Mouse (Mus musculus): ENCODE data around the gene Slc50a1. TPM values are rescaled to one million over a fixed set of nuclear protein-coding genes. Genes with fewer than 3 reads are reported as not detected.

The Slc50a1 gene
- polyA plus RNA-seq, 1 experiment, result 83.0 TPM

DNA sequence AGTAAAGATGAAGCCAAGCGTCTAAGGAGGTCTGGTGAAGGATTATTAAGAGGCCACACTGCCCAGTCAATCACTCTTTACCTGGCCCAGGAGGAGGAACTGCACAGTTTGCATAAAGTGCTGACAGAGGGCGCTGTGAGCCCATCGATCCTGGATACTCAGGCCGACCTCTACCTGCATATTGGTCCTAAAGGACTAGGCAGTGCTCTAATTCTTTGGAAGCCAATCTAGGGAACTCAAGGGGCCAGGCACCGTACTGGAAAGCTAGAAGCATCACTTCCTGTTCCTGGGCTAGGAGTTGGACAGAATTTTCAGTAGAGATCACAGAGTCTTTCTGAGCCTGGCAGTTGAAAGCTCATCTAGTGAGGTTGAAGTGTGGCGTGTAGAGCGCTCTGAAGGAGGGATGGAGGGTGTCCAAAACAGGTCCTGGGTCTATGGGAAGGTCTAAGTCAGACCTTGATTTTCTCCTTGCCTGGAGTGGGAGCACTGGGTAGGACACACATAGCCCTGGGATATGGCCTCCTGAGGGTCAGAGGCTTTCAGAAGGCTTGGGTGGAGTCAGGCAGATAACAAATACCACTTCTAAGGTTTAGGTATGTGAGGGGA lies 19.8 kb downstream of the Slc50a1 start:
- Histone ChIP-seq H3K27ac (ENCODE audit: control insufficient read depth, insufficient read depth, low read depth, low read length, poor library complexity) (no peak overlapping the region; the same call in 1 of the 2 replicates), H3K4me1 (ENCODE audit: control insufficient read depth, insufficient read depth, low read length) (peaks cover 6% of the 10 kb centered on the region; the same call in 1 of the 2 replicates), H3K4me3 (replicated peaks; ENCODE audit: control insufficient read depth, low read depth, low read length) (no peak overlapping the region)
- TF ChIP-seq POLR2A (IDR thresholded peaks at IDR 0.05; ENCODE audit: borderline replicate concordance, control insufficient read depth, low read depth, low read length) (no peak), CTCF (IDR thresholded peaks at IDR 0.05; ENCODE audit: control insufficient read depth, insufficient read depth, low read length) (peak; percentile 84)
- 12% methylated on average over 7 of the region's 7 CpGs for WGBS

DNA sequence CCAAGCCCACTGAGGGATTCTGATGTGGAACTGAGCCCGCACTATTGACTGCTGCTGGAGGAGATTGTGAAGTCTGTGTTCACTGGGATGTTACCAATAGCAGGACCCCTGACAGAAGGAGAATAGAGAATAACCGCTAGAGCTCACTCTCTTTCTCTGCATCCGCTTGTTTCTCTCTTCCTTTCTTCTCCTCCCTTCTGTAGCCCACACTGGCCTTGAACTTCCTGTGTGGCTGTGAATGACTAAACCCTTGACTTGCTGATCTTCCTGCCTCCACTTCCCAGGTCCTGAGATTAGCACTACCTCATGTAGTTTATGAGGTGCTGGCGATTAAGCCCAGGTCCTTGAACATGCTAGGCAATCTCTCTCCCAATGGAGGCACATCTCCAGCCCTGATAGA lies 22.9 kb downstream of the Slc50a1 start:
- H3K27ac ChIP-seq (ENCODE audit: control insufficient read depth, insufficient read depth, low read depth, low read length, poor library complexity), result no peak overlapping the region
- 52% methylated on average over 4 of the region's 4 CpGs for WGBS
- no peak overlapping the region for H3K4me3 ChIP-seq (replicated peaks; ENCODE audit: control insufficient read depth, low read depth, low read length)
- TF ChIP-seq CTCF (IDR thresholded peaks at IDR 0.05; ENCODE audit: control insufficient read depth, insufficient read depth, low read length) (no peak), POLR2A (IDR thresholded peaks at IDR 0.05; ENCODE audit: borderline replicate concordance, control insufficient read depth, low read depth, low read length) (no peak)
- H3K4me1 ChIP-seq (ENCODE audit: control insufficient read depth, insufficient read depth, low read length), result peaks cover 7% of the 10 kb centered on the region

DNA sequence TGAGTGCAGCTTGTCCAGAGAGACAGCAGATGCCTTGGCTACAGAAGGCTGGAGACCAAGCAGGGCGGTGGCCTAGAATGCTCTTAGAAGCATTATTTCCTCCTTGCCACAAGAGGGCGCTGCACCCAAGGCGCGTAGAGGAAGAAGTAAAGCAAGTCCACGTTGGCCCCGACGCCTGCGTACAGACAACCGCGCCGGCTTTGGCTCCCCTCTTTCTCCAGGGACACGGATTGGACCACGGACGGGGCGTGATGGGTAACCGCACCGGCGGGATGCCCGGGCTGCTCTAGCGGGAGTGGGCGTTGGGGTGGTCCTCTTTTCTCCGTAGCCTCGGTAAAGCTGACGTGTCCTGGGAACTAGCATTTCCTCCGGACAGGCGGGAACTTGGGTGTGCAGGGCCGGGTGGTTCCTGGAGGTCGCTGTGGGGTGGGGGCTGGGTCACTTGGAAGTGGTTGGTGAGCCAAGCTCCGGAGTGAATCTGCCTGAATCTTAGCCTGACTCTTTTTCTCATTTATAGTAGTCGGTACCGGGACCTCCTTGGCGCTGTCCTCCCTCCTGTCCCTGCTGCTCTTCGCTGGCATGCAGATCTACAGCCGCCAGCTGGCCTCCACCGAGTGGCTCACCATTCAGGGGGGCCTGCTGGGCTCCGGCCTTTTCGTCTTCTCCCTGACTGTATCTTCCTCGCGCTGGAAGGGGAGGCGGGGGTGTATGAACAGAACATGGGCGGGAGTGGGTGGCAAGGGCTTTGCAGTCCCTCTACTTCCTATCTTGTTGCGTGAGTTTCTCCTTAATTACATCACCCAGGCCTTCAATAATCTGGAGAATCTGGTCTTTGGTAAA lies 23.9 kb downstream of the Slc50a1 start, which contains the start of gene Trim46:
Gene Trim46 (minus strand): TSS at position 49 of the 840 bp plus-strand sequence.
- WGBS, result under 1% methylated on average over 42 of the region's 42 CpGs
- peak within 1 kb of the TSS; percentile 16; the same call in 1 of the 2 replicates for H3K27ac ChIP-seq (ENCODE audit: control insufficient read depth, insufficient read depth, low read depth, low read length, poor library complexity)
- no peak; the same call in 1 of the 2 replicates for TF ChIP-seq POLR2A (IDR thresholded peaks at IDR 0.05; ENCODE audit: borderline replicate concordance, control insufficient read depth, low read depth, low read length)
- TF ChIP-seq CTCF (IDR thresholded peaks at IDR 0.05; ENCODE audit: control insufficient read depth, insufficient read depth, low read length), result peak; percentile 98
- H3K4me1 ChIP-seq (ENCODE audit: control insufficient read depth, insufficient read depth, low read length), result peaks cover 7% of the 10 kb centered on the region
- peak within 1 kb of the TSS; percentile 93 for H3K4me3 ChIP-seq (replicated peaks; ENCODE audit: control insufficient read depth, low read depth, low read length)

DNA sequence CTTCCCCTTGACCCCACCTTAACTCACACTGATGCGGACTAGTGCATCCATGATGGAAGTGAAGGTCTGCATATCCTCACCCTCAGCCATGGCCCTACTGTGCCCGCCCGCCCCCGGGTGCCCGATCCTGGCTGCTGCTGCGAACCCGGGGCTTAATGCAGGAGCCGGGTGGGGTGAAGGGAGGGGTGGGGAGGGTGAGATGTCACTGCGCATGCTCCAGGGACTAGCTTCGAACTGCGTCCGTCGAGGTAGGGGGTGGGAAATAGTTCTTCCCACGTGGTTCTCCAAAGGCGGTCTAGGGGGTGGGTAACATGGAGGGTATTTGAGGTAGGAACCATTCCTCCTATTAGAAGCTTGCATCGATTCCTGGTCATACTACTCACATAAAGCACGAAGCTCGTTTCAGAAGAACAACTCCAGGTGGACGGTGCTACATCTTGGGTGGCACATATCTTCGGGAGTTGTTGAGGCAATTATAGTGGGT lies 24.6 kb downstream of the Slc50a1 start, which contains the start of gene Krtcap2:
Gene Krtcap2 (plus strand): TSS at position 279 of the 484 bp plus-strand sequence.
- H3K4me1 ChIP-seq (ENCODE audit: control insufficient read depth, insufficient read depth, low read length), result peaks cover 5% of the 10 kb centered on the region
- peak within 1 kb of the TSS; percentile 93 for H3K4me3 ChIP-seq (replicated peaks; ENCODE audit: control insufficient read depth, low read depth, low read length)
- 6% methylated on average over 20 of the region's 20 CpGs for WGBS
- no peak for TF ChIP-seq CTCF (IDR thresholded peaks at IDR 0.05; ENCODE audit: control insufficient read depth, insufficient read depth, low read length)
- no peak for TF ChIP-seq POLR2A (IDR thresholded peaks at IDR 0.05; ENCODE audit: borderline replicate concordance, control insufficient read depth, low read depth, low read length)
- H3K27ac ChIP-seq (ENCODE audit: control insufficient read depth, insufficient read depth, low read depth, low read length, poor library complexity), result peak within 1 kb of the TSS; percentile 16; the same call in 1 of the 2 replicates

DNA sequence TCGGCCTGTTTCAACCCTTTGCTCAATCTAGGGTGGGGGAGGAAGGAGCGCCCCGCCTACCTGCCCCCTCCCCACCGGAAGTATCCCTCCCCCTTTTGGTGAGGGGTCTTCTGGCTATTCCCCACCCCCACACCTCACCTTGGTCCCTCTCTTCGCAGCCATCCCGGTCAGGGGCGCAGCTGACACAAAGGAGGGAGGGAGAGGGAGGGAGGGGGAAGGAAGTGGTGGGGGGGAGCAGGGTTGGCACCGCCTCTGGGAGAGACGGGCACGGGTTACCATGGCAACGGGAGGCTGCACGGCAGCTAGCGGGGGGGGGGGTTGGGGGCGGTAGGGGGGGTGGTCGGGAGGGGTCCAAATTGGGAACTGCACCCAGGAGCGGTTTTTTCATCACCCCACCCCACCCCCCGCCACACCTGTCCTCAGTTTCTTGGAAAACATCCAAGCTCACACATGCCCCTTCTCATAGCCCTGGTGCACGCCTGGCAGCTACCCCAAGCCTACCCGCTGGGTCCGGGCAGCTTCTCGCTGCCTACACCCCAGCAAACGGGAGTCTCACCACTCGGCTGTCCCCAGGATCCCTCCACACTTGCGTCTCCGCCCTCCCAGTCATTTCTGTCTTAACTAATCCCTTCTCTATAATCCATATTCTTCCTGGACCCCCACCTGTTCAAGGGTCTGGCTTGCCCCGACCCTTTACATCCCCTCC lies 25.2 kb downstream of the Slc50a1 start:
- under 1% methylated on average over 25 of the region's 26 CpGs for WGBS
- Histone ChIP-seq H3K4me1 (ENCODE audit: control insufficient read depth, insufficient read depth, low read length) (peaks cover 3% of the 10 kb centered on the region), H3K4me3 (replicated peaks; ENCODE audit: control insufficient read depth, low read depth, low read length) (peak overlapping the region; percentile 15), H3K27ac (ENCODE audit: control insufficient read depth, insufficient read depth, low read depth, low read length, poor library complexity) (no peak overlapping the region)
- TF ChIP-seq CTCF (IDR thresholded peaks at IDR 0.05; ENCODE audit: control insufficient read depth, insufficient read depth, low read length) (no peak), POLR2A (IDR thresholded peaks at IDR 0.05; ENCODE audit: borderline replicate concordance, control insufficient read depth, low read depth, low read length) (no peak)

DNA sequence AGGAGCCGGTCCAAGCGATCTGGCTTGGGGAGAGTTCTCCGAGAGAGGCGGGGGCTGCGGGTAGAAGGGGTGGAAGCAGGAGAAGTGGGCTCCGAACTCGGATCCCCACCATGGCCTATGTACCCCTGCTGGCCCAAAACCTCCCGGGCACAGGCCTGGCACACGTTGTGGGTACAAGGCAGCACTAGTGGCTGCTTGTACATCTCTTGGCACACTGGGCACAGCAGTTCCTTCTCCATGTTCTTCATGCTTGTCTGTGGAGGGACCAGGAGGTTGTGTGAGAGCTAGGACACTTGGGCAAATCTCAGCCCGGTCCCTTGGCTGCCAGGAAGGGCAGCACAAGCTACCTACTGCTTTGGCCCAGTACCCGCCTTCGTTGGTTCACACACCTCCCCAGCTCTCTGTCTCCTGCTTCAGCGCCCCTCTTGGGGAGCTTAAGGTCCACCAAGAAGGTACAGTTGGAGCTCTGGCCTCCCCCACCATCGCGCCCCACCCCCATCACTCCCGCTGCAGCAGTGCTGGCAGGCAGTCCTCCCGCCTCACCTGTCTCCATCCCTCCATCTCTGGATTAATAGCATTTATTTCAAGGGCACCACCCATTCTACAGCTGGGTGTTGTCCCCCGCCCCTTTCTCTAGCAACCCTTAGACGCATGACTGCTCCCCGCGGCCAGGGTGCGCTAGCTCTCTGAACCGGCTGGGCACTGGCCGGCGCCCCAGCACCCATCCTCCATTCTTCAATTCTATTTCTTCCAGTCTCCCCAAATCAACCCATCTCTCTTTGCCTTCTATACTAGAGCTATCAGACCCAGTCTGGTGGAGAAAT lies 26.0 kb downstream of the Slc50a1 start:
- Histone ChIP-seq H3K27ac (ENCODE audit: control insufficient read depth, insufficient read depth, low read depth, low read length, poor library complexity) (no peak overlapping the region), H3K4me3 (replicated peaks; ENCODE audit: control insufficient read depth, low read depth, low read length) (no peak overlapping the region), H3K4me1 (ENCODE audit: control insufficient read depth, insufficient read depth, low read length) (peaks cover 3% of the 10 kb centered on the region)
- 43% methylated on average over 25 of the region's 25 CpGs for WGBS
- TF ChIP-seq CTCF (IDR thresholded peaks at IDR 0.05; ENCODE audit: control insufficient read depth, insufficient read depth, low read length), result 0 out of 2 replicates have a peak, but pooled peaks have one; percentile 2
- no peak for TF ChIP-seq POLR2A (IDR thresholded peaks at IDR 0.05; ENCODE audit: borderline replicate concordance, control insufficient read depth, low read depth, low read length)

DNA sequence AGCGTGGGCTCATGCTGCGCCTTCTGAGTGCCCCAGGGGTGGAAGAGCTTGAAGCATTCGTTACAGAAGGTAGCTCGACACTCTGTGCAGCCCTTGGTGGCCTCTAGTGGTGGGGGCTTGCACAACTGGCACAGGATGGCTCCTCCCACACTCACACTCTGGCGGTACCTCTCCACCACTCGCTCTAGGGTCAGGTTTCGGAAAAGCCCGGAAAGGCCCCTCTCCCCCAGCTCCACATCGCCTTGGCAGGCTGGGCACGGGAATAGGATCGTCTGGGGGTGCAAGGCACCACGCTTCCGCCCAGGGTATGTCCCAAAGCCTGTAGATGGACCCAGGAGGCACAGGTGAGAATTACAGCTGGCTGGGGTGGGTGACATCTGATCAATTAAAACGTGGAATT lies 26.8 kb downstream of the Slc50a1 start:
- no peak overlapping the region for H3K27ac ChIP-seq (ENCODE audit: control insufficient read depth, insufficient read depth, low read depth, low read length, poor library complexity)
- H3K4me3 ChIP-seq (replicated peaks; ENCODE audit: control insufficient read depth, low read depth, low read length), result no peak overlapping the region
- peaks cover 3% of the 10 kb centered on the region for H3K4me1 ChIP-seq (ENCODE audit: control insufficient read depth, insufficient read depth, low read length)
- TF ChIP-seq CTCF (IDR thresholded peaks at IDR 0.05; ENCODE audit: control insufficient read depth, insufficient read depth, low read length) (peak; percentile 58), POLR2A (IDR thresholded peaks at IDR 0.05; ENCODE audit: borderline replicate concordance, control insufficient read depth, low read depth, low read length) (no peak)
- 11% methylated on average over 14 of the region's 14 CpGs for WGBS
